Mouse (Mus musculus): ENCODE data around the gene Ube2z.

The Ube2z gene

GRCm38 (mm10) chr11:96058309-96058708, 6.9 kb downstream of the Ube2z start:
- peak; percentile 52 for DNase-seq (ENCODE audit: low read depth, low spot score)

GRCm38 (mm10) chr11:96050854-96051253, 14.3 kb downstream of the Ube2z start:
- no peak for DNase-seq (ENCODE audit: low read depth, low spot score)

DNA sequence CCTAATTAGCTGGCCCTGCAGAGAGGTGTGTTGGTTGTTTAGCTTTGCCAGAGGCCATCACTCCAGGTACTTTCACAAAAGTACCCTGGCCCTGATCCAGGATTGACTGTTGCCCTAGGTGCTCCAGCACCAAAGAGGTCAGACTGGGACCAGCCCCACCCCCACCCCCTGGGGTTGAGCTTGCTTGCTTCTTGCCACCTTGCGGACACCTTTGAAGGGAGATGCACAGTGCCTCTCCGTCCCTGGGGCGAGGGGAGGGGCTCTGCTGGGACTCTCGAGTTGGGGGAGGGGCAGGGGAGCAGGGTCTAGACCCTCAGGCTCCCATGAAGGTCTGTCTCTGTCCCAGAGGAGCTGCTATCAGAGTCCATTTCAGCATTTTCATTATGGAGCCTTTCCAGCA, 15.2 kb downstream of the Ube2z start:
- no peak for DNase-seq (ENCODE audit: low read depth, low spot score)

GRCm38 (mm10) chr11:96047469-96048373, 17.5 kb downstream of the Ube2z start:
- DNase-seq (ENCODE audit: low read depth, low spot score) = no peak

DNA sequence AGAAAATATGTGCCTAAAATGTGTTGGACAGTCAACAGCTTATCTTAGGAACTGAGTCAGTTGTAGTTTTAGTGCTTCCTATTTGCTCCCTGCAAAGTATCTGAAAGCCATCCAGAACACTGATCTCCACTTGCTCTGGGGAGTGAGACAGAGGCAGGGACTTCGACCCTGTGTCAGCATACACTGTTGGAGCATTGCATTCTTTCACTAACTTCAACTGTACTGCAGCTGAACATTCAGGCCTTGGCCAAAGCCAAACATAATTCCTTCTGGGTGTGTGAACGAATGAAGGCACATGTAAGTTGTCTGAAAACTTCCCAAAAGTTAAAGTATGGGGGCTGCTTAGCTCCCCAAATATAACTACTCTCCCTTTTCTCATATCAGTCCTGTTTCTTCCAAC, 18.4 kb downstream of the Ube2z start:
- no peak for DNase-seq (ENCODE audit: low read depth, low spot score)

GRCm38 (mm10) chr11:96046028-96046427, 19.2 kb downstream of the Ube2z start:
- DNase-seq (ENCODE audit: low read depth, low spot score) = no peak

- DNase-seq (ENCODE audit: low read depth, low spot score) = no peak
These were observed 20.2 kb downstream of the Ube2z start for GRCm38 (mm10) chr11:96044803-96045567.

DNA sequence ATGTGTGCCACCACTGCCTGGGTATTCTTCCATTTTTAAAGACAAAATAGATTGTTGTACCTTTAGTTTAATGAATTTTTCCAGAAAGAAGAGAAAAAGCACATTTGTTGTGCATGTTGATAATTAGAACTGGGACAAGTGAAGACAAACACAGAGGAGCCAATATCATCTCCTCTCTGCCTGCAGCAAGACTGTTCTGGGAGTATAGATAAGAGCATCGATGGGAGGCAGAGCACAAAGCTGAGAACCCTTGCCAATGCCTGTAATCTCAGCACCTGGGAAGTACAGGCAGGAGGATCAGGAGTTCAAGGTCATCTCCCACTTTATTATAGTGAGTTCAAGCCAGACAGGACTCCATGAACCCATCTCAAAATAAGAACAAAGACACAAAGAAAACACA, 26.6 kb downstream of the Ube2z start:
- no peak for DNase-seq (ENCODE audit: low read depth, low spot score)

GRCm38 (mm10) chr11:96037499-96037898, 27.7 kb downstream of the Ube2z start:
- DNase-seq (ENCODE audit: low read depth, low spot score) = no peak

DNA sequence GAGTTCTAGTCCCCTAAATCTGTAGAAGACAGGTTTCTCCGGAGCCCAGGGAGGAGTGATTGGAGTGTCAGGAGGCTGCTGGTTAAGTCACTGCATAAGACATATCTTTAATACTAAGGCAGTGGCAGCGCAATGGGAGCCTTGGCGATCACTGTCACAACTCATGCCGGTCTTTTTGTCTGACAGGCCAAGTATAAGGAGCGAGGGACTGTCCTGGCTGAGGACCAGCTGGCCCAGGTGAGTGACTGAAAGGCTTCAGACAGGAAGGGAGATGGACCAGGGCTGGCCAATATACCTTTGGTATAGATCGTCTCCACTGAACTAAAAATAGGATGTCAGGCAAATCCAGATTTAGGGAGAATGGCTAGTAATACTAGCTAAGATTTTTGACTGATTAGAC, 30.1 kb downstream of the Ube2z start:
- DNase-seq (ENCODE audit: low read depth, low spot score) = no peak

DNA sequence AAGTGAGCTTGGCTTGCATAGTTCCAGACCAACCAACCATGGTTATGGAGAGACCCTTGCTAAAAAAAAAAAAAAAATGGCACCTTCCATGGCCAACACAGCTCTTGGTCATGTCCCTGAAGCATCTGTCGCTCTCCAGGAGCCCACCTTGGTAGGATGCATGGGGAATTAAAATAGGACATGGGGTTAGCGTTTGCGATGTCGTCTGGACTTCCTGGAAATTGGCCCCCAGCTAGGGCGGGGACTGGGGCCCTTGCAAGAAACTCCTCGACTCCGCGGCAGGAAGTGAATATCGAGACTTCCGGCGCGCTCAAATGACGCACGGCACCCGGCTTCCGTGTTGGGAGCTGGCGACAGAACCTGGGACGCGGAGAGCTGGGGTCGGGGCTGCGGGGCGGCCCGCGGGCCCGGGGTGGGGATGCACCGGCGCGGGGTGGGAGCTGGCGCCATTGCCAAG, 30.6 kb downstream of the Ube2z start, which contains the start of gene Snf8:
Gene Snf8 (plus strand): TSS at position 290 of the 457 bp plus-strand sequence.
- peak; percentile 96 for DNase-seq (ENCODE audit: low read depth, low spot score)

- DNase-seq (ENCODE audit: low read depth, low spot score) = no peak
These were observed 31.1 kb downstream of the Ube2z start for GRCm38 (mm10) chr11:96034116-96034515.

DNA sequence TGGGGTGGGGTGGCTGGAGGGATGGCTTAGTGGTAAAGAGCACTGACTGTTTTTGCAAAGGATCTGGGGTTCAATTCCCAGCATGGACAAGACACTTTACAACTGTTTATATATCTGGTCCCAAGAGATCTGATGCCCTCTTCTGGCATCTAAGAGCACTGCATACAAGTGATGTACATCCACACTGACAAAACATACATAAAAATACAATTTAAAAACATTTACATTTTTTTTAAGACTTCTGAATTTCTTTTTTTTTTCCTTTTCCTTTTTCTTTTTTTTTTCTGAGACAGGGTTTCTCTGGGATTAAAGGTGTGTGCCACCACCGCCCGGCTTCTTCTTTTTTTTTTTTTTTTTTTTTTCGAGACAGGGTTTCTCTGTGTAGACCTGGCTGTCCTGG, 31.9 kb downstream of the Ube2z start:
- peak; percentile 37 for DNase-seq (ENCODE audit: low read depth, low spot score)

GRCm38 (mm10) chr11:96031701-96032100, 33.5 kb downstream of the Ube2z start:
- DNase-seq (ENCODE audit: low read depth, low spot score) = no peak

GRCm38 (mm10) chr11:96030571-96030970, 34.6 kb downstream of the Ube2z start:
- DNase-seq (ENCODE audit: low read depth, low spot score) = no peak

- DNase-seq (ENCODE audit: low read depth, low spot score) = no peak
These were observed 37.1 kb downstream of the Ube2z start for GRCm38 (mm10) chr11:96028130-96028529.

- no peak for DNase-seq (ENCODE audit: low read depth, low spot score)
These were observed 44.6 kb downstream of the Ube2z start for GRCm38 (mm10) chr11:96020622-96021021.

GRCm38 (mm10) chr11:96017941-96018351, 47.2 kb downstream of the Ube2z start:
- DNase-seq (ENCODE audit: low read depth, low spot score) = no peak

- DNase-seq (ENCODE audit: low read depth, low spot score) = no peak
These were observed 49.8 kb downstream of the Ube2z start for GRCm38 (mm10) chr11:96015421-96015820.

DNA sequence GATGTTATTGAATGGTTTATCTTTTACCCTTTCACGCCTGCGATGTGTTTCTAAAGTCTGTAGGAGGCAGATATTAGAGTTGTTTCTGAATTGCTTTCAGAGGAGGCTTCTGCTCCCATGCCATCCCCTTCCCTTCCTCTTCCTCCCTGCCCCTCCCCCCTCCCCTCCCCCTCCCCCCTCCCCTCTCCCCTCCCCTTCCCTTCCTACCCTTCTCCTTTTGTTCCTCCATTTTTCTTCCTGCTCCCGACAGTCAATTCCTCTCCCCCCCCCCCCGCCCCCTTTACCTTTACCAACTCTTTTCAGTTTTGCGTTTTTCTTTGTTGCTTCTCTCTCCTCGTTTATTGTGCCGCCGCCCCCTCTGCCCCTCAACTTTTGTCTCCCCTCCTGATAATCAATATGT, 53.2 kb downstream of the Ube2z start:
- DNase-seq (ENCODE audit: low read depth, low spot score) = no peak

GRCm38 (mm10) chr11:96008827-96009226, 56.4 kb downstream of the Ube2z start:
- no peak for DNase-seq (ENCODE audit: low read depth, low spot score)

DNA sequence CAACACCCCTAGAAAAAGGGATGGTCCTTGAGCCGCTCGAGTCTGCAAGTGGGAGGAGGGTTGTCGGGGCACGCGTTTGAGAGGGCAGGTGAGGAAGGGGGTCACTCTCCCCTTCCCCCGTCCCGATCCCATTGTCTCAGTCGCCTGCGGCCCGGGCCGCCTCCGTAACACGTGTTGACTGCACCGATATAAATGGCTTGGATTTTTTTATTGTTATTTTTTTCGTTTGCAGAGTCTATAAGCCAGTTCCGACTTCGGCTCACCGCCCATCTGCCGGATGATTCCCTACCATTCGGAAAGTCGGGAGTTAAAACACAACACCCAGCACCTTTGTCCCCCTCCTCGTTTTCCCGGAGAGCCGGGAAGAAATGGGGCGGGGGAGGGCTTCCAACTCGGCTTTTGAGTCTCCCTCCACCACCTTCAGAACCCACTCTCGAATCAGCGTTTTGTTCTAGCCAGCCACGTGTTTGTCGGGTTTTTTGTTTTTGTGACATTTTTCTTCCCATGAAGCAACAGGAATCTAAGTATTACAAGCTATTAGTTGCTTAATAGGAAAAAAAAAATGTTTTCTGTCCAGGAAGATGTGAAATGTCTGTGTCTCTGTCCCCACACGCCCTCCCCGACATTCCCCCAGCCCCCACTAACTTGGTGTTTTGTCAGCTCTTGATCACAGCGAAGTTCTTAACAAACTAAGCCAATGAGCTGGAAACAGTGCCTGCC, 57.5 kb downstream of the Ube2z start:
- DNase-seq (ENCODE audit: low read depth, low spot score) = peak; percentile 17

All from CD4-positive, CD25-positive, alpha-beta regulatory T cell, adult 2 months (primary cell).